Mouse (Mus musculus): ENCODE results near the gene Lsm4. TPM values are rescaled to one million over a fixed set of nuclear protein-coding genes. Genes with fewer than 3 reads are reported as not detected.

The Lsm4 gene
- polyA plus RNA-seq, 1 experiment: 60.2 TPM

DNA sequence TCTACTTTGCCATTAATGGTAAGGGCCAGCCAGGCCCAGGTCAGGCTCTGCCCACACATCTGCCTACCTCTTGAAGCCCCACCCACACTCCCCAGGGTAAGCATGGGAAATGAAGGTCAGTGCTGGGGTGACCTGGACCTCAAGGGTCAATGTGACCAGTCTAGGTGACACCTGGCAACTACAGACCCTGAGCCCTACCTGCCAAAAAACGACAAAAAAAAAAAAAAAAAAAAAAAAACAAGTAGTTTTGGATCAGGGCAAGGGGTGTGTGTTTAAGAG is 24.9 kb upstream of the Lsm4 start:
- TF ChIP-seq POLR2A (IDR thresholded peaks at IDR 0.05; ENCODE audit: low read depth, low read length): no peak
- TF ChIP-seq CTCF (IDR thresholded peaks at IDR 0.05; ENCODE audit: borderline replicate concordance, insufficient read depth, low read length): no peak
- Histone ChIP-seq H3K27ac (ENCODE audit: insufficient read depth, low read length) (no peak overlapping the region), H3K4me3 (ENCODE audit: insufficient read depth, low read length) (no peak overlapping the region), H3K4me1 (ENCODE audit: control insufficient read depth, insufficient read depth, low read length) (peaks cover 3% of the 10 kb centered on the region; the same call in 1 of the 2 replicates)

DNA sequence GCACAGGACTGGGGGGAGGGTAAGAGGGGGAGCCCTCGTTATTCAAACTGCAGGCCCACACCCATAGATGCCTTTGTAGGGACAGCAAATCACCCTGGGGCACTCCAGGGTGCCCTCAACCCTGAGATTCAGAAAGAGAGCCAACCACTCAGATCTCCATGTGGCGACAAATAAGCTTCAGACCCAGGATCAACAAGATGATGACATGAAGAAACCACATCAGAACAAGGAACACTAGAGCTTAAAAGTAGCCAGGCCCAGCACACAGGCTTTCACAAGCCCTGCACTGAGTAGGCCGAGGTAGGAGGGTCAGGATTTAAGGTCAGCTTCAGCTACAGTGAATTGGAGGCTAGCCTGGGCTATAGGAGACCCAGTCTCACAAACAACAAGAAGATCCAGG is 24.1 kb upstream of the Lsm4 start:
- H3K4me1 ChIP-seq (ENCODE audit: control insufficient read depth, insufficient read depth, low read length): no peaks in the 10 kb centered on the region
- no peak overlapping the region for H3K4me3 ChIP-seq (ENCODE audit: insufficient read depth, low read length)
- no peak for TF ChIP-seq CTCF (IDR thresholded peaks at IDR 0.05; ENCODE audit: borderline replicate concordance, insufficient read depth, low read length)
- TF ChIP-seq POLR2A (IDR thresholded peaks at IDR 0.05; ENCODE audit: low read depth, low read length): no peak
- peak overlapping the region; percentile 14 for H3K27ac ChIP-seq (ENCODE audit: insufficient read depth, low read length)

DNA sequence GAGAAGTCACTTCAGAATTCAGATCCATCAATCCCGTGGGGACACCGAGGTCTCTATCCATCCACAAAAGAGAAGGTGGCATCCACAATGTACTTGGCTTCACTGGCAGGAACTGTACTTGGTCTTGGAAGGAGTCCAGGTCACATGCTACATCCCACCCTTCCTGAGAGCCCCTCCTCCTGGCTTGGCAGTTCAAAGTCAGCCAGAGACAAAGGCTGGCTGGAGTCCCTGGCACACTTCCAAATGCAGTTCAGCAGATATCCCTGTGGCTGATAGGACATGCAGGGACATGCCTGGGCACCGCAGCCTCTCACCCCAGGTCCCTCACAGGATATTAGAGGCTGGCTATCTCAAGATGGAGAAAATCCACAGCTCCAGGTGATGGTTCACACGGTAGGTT is 23.7 kb upstream of the Lsm4 start:
- TF ChIP-seq CTCF (IDR thresholded peaks at IDR 0.05; ENCODE audit: borderline replicate concordance, insufficient read depth, low read length) (no peak), POLR2A (IDR thresholded peaks at IDR 0.05; ENCODE audit: low read depth, low read length) (no peak)
- Histone ChIP-seq H3K4me1 (ENCODE audit: control insufficient read depth, insufficient read depth, low read length) (no peaks in the 10 kb centered on the region), H3K27ac (ENCODE audit: insufficient read depth, low read length) (peak overlapping the region; percentile 36), H3K4me3 (ENCODE audit: insufficient read depth, low read length) (no peak overlapping the region)

DNA sequence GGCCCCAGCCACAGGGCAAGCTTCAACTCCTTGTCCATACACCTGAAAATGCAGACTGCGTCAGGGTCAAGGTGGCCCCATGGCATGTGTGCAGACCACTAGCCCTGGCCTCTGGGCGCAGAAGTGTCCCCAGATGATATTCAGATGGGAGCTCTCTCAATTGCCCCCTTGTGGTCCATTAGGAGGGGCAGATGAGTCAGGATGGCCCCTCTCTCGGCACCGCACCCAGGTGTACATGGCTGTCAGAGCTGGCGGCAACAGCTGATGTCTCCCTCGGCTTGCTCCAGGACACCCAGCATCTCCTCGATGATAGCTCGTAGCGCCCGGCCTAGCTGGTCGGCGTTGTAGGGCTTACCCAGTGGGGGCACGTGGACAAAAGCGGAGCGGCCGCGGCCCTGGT is 22.7 kb upstream of the Lsm4 start:
- H3K4me3 ChIP-seq (ENCODE audit: insufficient read depth, low read length): no peak overlapping the region
- no peak for TF ChIP-seq CTCF (IDR thresholded peaks at IDR 0.05; ENCODE audit: borderline replicate concordance, insufficient read depth, low read length)
- peak overlapping the region; percentile 36; the same call in 1 of the 2 replicates for H3K27ac ChIP-seq (ENCODE audit: insufficient read depth, low read length)
- no peaks in the 10 kb centered on the region for H3K4me1 ChIP-seq (ENCODE audit: control insufficient read depth, insufficient read depth, low read length)

DNA sequence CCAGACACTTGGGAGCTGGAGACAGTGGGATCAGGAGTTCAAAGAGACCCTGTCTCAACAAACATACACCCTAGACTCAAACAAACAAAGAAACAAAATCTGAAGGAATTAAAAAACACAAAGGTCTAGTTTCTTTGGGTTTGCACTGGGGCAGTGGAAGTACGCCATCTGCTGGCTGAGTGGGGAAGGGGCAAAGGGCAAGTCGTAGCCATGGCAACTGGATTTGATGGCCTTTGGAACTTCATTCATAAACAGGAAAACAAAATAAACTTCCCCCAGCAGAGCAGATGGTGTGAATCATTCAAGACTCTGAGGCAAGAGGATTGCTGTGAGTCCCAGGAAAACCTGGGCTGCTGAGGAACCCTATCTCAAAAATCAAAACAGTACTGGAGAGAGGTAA is 19.8 kb upstream of the Lsm4 start:
- H3K4me3 ChIP-seq (ENCODE audit: insufficient read depth, low read length): no peak overlapping the region
- H3K27ac ChIP-seq (ENCODE audit: insufficient read depth, low read length): no peak overlapping the region
- TF ChIP-seq CTCF (IDR thresholded peaks at IDR 0.05; ENCODE audit: borderline replicate concordance, insufficient read depth, low read length) (peak; percentile 78; the same call in 1 of the 2 replicates), POLR2A (IDR thresholded peaks at IDR 0.05; ENCODE audit: low read depth, low read length) (no peak)
- no peaks in the 10 kb centered on the region for H3K4me1 ChIP-seq (ENCODE audit: control insufficient read depth, insufficient read depth, low read length)

DNA sequence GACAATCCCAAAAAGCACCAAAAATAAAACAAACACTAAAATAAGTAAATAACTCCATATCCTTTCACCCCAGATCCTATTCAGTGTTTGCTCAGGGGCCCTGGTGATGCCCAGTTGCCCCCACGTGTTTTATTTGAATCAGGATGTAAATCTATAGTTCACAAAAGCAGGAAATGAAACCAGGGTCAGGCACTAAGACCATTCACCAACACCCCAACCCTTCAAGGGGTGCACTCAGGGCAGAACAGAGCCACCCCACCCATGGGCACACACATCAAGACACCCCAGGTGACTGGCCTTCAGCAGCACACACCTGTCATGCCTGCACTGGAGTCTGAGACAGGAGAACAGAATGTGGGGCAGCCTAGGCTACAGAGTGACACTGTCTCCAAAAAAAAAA is 18.9 kb upstream of the Lsm4 start:
- H3K4me3 ChIP-seq (ENCODE audit: insufficient read depth, low read length): no peak overlapping the region
- TF ChIP-seq CTCF (IDR thresholded peaks at IDR 0.05; ENCODE audit: borderline replicate concordance, insufficient read depth, low read length) (no peak), POLR2A (IDR thresholded peaks at IDR 0.05; ENCODE audit: low read depth, low read length) (no peak)
- no peak overlapping the region for H3K27ac ChIP-seq (ENCODE audit: insufficient read depth, low read length)
- H3K4me1 ChIP-seq (ENCODE audit: control insufficient read depth, insufficient read depth, low read length): 0 out of 2 replicates have a peak, but pooled peaks cover 2% of the 10 kb centered on the region

DNA sequence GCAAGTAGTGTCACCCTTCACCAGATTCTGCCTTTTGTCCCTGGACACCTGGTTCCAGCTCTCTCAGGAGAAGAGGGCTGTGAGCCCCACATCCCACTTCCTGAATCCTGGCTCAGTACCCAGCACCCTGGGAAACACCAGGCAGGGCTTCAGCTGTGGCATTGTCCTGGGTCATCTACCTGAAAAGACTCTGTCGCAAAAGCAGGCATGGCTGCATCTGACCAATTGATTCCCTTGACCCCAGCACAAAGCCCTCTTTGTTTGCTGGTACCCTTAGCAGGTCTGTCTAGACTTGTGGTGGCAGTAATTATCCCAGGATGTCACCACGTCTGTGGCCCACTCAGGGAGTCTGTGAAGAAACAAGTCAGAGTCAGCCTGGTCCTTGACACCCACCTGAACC is 17.6 kb upstream of the Lsm4 start:
- Histone ChIP-seq H3K27ac (ENCODE audit: insufficient read depth, low read length) (no peak overlapping the region), H3K4me1 (ENCODE audit: control insufficient read depth, insufficient read depth, low read length) (0 out of 2 replicates have a peak, but pooled peaks cover 2% of the 10 kb centered on the region), H3K4me3 (ENCODE audit: insufficient read depth, low read length) (no peak overlapping the region)
- TF ChIP-seq CTCF (IDR thresholded peaks at IDR 0.05; ENCODE audit: borderline replicate concordance, insufficient read depth, low read length): no peak
- no peak for TF ChIP-seq POLR2A (IDR thresholded peaks at IDR 0.05; ENCODE audit: low read depth, low read length)

DNA sequence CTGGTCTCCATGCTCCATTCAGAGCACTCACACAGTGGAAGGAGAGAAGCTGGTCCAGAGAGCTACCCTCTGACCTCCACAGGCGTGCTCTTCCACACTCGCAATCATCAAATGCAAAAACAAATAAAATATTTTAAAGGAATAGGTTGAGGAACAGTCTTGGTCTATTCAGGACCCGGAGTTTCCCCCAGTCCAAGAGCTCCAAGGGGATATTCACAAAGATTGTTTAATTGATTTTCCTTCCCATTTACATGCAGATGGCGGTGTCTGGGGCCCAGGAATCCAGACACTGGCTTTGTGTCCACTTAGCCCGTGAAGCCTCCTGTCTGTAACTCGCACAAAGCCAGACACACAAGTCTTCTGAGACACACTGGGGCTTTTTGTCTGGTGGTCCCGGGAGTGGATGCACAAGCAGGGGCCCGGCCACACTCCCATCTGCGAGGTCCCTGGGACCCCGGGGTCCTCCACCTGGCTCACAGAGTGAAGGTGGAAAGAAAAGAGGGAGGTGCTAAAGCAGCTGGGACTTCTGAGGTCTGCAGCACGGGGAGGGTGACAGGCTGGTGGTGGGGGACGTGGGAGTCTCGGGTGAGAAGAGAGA is 16.8 kb upstream of the Lsm4 start:
- TF ChIP-seq POLR2A (IDR thresholded peaks at IDR 0.05; ENCODE audit: low read depth, low read length) (no peak), CTCF (IDR thresholded peaks at IDR 0.05; ENCODE audit: borderline replicate concordance, insufficient read depth, low read length) (no peak)
- no peak overlapping the region for H3K27ac ChIP-seq (ENCODE audit: insufficient read depth, low read length)
- H3K4me3 ChIP-seq (ENCODE audit: insufficient read depth, low read length): no peak overlapping the region
- 0 out of 2 replicates have a peak, but pooled peaks cover 2% of the 10 kb centered on the region for H3K4me1 ChIP-seq (ENCODE audit: control insufficient read depth, insufficient read depth, low read length)

DNA sequence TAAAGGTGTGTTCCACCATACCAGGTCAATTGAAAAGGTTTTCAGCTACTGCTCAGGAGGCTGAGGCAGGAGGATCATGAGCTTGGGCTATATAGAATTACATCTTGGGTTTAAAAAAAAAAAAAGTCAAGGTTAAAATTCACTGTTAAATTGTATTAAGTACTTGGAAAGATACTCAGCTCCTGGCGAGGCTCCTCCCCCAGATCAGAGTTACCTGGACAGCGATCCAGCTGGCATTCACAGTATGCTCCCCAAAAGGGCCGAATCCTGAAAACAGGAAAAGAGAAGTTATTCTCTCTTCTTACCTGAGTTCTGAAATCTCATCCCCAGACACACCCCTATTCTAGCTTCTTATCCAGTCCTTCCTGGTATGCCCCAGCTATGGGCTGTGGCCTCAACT is 15.8 kb upstream of the Lsm4 start:
- TF ChIP-seq CTCF (IDR thresholded peaks at IDR 0.05; ENCODE audit: borderline replicate concordance, insufficient read depth, low read length) (no peak), POLR2A (IDR thresholded peaks at IDR 0.05; ENCODE audit: low read depth, low read length) (no peak)
- H3K4me3 ChIP-seq (ENCODE audit: insufficient read depth, low read length): no peak overlapping the region
- H3K4me1 ChIP-seq (ENCODE audit: control insufficient read depth, insufficient read depth, low read length): 0 out of 2 replicates have a peak, but pooled peaks cover 2% of the 10 kb centered on the region
- no peak overlapping the region for H3K27ac ChIP-seq (ENCODE audit: insufficient read depth, low read length)

DNA sequence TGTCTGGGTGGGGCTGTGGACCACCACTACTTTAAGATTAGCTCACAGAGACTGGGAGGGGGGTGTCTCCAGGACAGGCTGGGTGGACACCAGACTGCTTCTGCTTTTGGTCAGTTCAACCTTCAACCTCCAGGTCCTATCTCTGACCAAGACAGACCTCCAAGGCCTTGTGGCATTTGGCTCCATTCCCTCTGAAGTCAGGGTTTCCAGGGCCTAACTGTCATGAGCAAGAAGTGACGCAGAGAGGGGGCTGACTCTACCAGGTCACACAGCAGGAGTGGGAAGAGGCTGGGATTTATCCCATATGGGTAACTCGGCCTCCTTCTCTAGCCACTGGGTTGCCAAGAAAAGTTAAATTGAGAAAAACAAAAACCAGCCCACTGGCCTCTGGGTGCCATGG is 15.3 kb upstream of the Lsm4 start:
- Histone ChIP-seq H3K4me3 (ENCODE audit: insufficient read depth, low read length) (peak overlapping the region; percentile 16; the same call in 1 of the 2 replicates), H3K27ac (ENCODE audit: insufficient read depth, low read length) (peak overlapping the region; percentile 54), H3K4me1 (ENCODE audit: control insufficient read depth, insufficient read depth, low read length) (0 out of 2 replicates have a peak, but pooled peaks cover 2% of the 10 kb centered on the region)
- TF ChIP-seq CTCF (IDR thresholded peaks at IDR 0.05; ENCODE audit: borderline replicate concordance, insufficient read depth, low read length) (no peak), POLR2A (IDR thresholded peaks at IDR 0.05; ENCODE audit: low read depth, low read length) (no peak)

Data from embryonic fibroblast, embryonic 13.5 days (primary cell).